Mouse (Mus musculus) kidney, postnatal 0 days (tissue): Measurements from ENCODE around the gene Hsd17b2. TPM values are rescaled to one million over a fixed set of nuclear protein-coding genes. Genes with fewer than 3 reads are reported as not detected.

Experiments
- ATAC-seq: fragments of 200-750 bp; cut with Nextera tagmentation; replicated peaks from 2 replicates; pipeline ENCODE4 v1.8.0; 2017; ENCODE audit warnings: low read depth, moderate number of reproducible peaks, moderate TSS enrichment, moderate library complexity; ENCODE audit not compliant: low FRiP score
- DNase-seq: peaks from one replicate; pipeline ENCODE4 v3.0.0-alpha.2; 2016; ENCODE audit warnings: low spot score
- H3K27ac ChIP-seq: fragments of 300-500 bp; sonication (generic); 2 replicates; pipeline ENCODE4 v1.5.1; 2014; ENCODE audit warnings: mild to moderate bottlenecking
- H3K27me3 ChIP-seq: fragments of 300-500 bp; sonication (generic); 2 replicates; pipeline ENCODE4 v1.6.1; 2014; ENCODE audit warnings: low read length, mixed read lengths; ENCODE audit not compliant: insufficient read depth
- H3K36me3 ChIP-seq: fragments of 300-500 bp; sonication (generic); 2 replicates; pipeline ENCODE4 v1.6.1; 2014; ENCODE audit warnings: low read length, mixed read lengths; ENCODE audit not compliant: insufficient read depth
- H3K4me1 ChIP-seq: fragments of 300-500 bp; sonication (generic); replicated peaks from 2 replicates; pipeline ENCODE4 v1.6.1; 2014; ENCODE audit warnings: antibody characterized with exemption, low read length, mixed read lengths; ENCODE audit not compliant: insufficient read depth
- H3K4me2 ChIP-seq: fragments of 300-500 bp; sonication (generic); 2 replicates; pipeline ENCODE4 v1.6.1; 2014; ENCODE audit warnings: mild to moderate bottlenecking, low read length, moderate library complexity, mixed read lengths
- H3K4me3 ChIP-seq: fragments of 300-500 bp; sonication (generic); replicated peaks from 2 replicates; pipeline ENCODE4 v1.5.1; 2014; ENCODE audit warnings: low read depth, low read length
- H3K9ac ChIP-seq: fragments of 300-500 bp; sonication (generic); 2 replicates; pipeline ENCODE4 v1.6.1; 2014; ENCODE audit warnings: low read depth, low read length
- H3K9me3 ChIP-seq: fragments of 300-500 bp; sonication (generic); replicated peaks from 2 replicates; pipeline ENCODE4 v1.6.1; 2016; ENCODE audit warnings: low read length, inconsistent platforms, mixed read lengths
- CTCF ChIP-seq: IDR thresholded peaks from 2 replicates; pipeline ENCODE4 v1.5.1; 2016; ENCODE audit warnings: antibody characterized with exemption, low read depth, mild to moderate bottlenecking, moderate library complexity
- WGBS: fragments of 180-500 bp; shearing (Covaris S2); extraction: QIAGEN DNeasy Blood & Tissue Kit; methylation state at CpG from one replicate; pipeline ENCODE4 v1.1.7; 2014; 5-methylcytosine and 5-hydroxymethylcytosine counted together
- polyA plus RNA-seq: library from polyadenylated mRNA; unstranded; fragments of >200 nt; fragmentation: Nextera tagmentation; extraction: Ambion mirVana; gene quantifications from 2 replicates; pipeline ENCODE4 v1.2.1, GENCODE M21; 2015

Gene Hsd17b2
- polyA plus RNA-seq, 1 experiment from 2014 or later: 29.2 TPM

DNA sequence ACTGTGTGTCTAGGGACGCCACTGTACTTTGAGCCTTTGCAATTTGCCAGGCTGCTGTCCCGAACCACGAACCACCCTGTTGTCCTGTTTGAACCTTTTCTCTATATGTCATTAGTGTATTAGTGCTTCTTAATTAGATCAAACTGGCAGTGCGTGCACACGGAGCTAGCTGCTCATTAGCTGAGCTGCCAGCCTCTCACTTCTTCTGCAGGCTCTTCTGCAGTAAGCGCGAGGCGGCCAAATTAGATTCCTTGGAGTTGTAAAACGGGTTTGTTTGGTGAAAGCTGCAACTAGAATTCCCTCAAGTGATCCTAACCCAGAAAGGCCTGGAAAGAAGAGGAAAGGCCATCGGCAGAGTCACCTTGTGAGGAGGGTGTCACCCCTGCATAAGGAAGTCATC, 997 bp downstream of the Hsd17b2 start:
- DNase-seq (peak; percentile 2), ATAC-seq (no peak)
- H3K36me3 ChIP-seq: no peaks in the 10 kb centered on the region
- TF ChIP-seq CTCF: no peak
- no peaks in the 10 kb centered on the region for H3K4me1 ChIP-seq
- 38% methylated on average over 10 of the region's 10 CpGs for WGBS
- no peak overlapping the region for H3K9ac ChIP-seq
- H3K4me3 ChIP-seq: 0 out of 2 replicates have a peak overlapping the region, but pooled peaks have one; percentile 1
- no peaks in the 10 kb centered on the region for H3K27me3 ChIP-seq
- no peaks in the 10 kb centered on the region for H3K9me3 ChIP-seq
- H3K4me2 ChIP-seq: peak overlapping the region; percentile 6; the same call in 1 of the 2 replicates
- H3K27ac ChIP-seq: no peak overlapping the region

GRCm38 (mm10) chr8:117706141-117706540, 4.4 kb downstream of the Hsd17b2 start:
- H3K27ac ChIP-seq: no peak overlapping the region
- no peak for TF ChIP-seq CTCF
- H3K9me3 ChIP-seq: no peaks in the 10 kb centered on the region
- no peak for ATAC-seq
- no peaks in the 10 kb centered on the region for H3K36me3 ChIP-seq
- no peak overlapping the region for H3K9ac ChIP-seq
- H3K4me2 ChIP-seq: no peak overlapping the region
- DNase-seq: no peak
- no peaks in the 10 kb centered on the region for H3K4me1 ChIP-seq
- no peak overlapping the region for H3K4me3 ChIP-seq
- H3K27me3 ChIP-seq: no peaks in the 10 kb centered on the region
- 80% methylated on average over 4 of the region's 4 CpGs for whole genome bisulfite sequencing

- Histone ChIP-seq H3K27ac (no peak overlapping the region), H3K36me3 (no peaks in the 10 kb centered on the region), H3K27me3 (no peaks in the 10 kb centered on the region), H3K4me2 (no peak overlapping the region), H3K9me3 (no peaks in the 10 kb centered on the region), H3K9ac (no peak overlapping the region), H3K4me3 (no peak overlapping the region), H3K4me1 (no peaks in the 10 kb centered on the region)
- TF ChIP-seq CTCF: no peak
- DNase-seq: no peak
- no peak for ATAC-seq
- WGBS: 46% methylated on average over 5 of the region's 5 CpGs
Observed at GRCm38 (mm10) chr8:117712226-117712625, 10.5 kb downstream of the Hsd17b2 start.

GRCm38 (mm10) chr8:117714604-117715003, 12.9 kb downstream of the Hsd17b2 start:
- H3K36me3 ChIP-seq: no peaks in the 10 kb centered on the region
- no peaks in the 10 kb centered on the region for H3K9me3 ChIP-seq
- no peak overlapping the region for H3K9ac ChIP-seq
- no peak overlapping the region for H3K4me3 ChIP-seq
- no peak overlapping the region for H3K27ac ChIP-seq
- 90% methylated on average over 5 of the region's 5 CpGs for WGBS
- H3K4me1 ChIP-seq: no peaks in the 10 kb centered on the region
- DNase-seq (no peak), ATAC-seq (no peak)
- TF ChIP-seq CTCF: no peak
- no peak overlapping the region for H3K4me2 ChIP-seq
- no peaks in the 10 kb centered on the region for H3K27me3 ChIP-seq

- no peaks in the 10 kb centered on the region for H3K4me1 ChIP-seq
- no peaks in the 10 kb centered on the region for H3K27me3 ChIP-seq
- H3K4me3 ChIP-seq: no peak overlapping the region
- H3K9me3 ChIP-seq: no peaks in the 10 kb centered on the region
- H3K9ac ChIP-seq: no peak overlapping the region
- no peak overlapping the region for H3K27ac ChIP-seq
- no peak overlapping the region for H3K4me2 ChIP-seq
- ATAC-seq: no peak
- DNase-seq: no peak
- H3K36me3 ChIP-seq: no peaks in the 10 kb centered on the region
- TF ChIP-seq CTCF: no peak
- 76% methylated on average over 5 of the region's 5 CpGs for WGBS
Observed at GRCm38 (mm10) chr8:117715896-117716295, 14.2 kb downstream of the Hsd17b2 start.

GRCm38 (mm10) chr8:117718152-117718860, 16.6 kb downstream of the Hsd17b2 start:
- Histone ChIP-seq H3K36me3 (no peaks in the 10 kb centered on the region), H3K4me1 (no peaks in the 10 kb centered on the region), H3K27me3 (no peaks in the 10 kb centered on the region), H3K4me2 (no peak overlapping the region), H3K27ac (peak overlapping the region; percentile 54; the same call in 1 of the 2 replicates), H3K4me3 (no peak overlapping the region), H3K9ac (no peak overlapping the region), H3K9me3 (peaks cover 5% of the 10 kb centered on the region; the same call in 1 of the 2 replicates)
- TF ChIP-seq CTCF: no peak
- WGBS: 65% methylated on average over 14 of the region's 14 CpGs
- peak; percentile 78 for ATAC-seq
- peak; percentile 24 for DNase-seq
